Mouse (Mus musculus) ES-E14 (cell line): Measurements from ENCODE around the gene Nap1l1. TPM values are rescaled to one million over a fixed set of nuclear protein-coding genes. Genes with fewer than 3 reads are reported as not detected.

Experiments used
- DNase-seq: peaks from one replicate; pipeline ENCODE4 v3.0.0-alpha.2; 2013; ENCODE audit warnings: low read depth, low spot score
- H3K27ac ChIP-seq: 2 replicates; pipeline ENCODE4 v1.5.1; 2012; ENCODE audit warnings: low read depth, mild to moderate bottlenecking, low read length, moderate library complexity, mixed read lengths; ENCODE audit not compliant: poor library complexity, insufficient read depth, severe bottlenecking
- H3K36me3 ChIP-seq: 2 replicates; pipeline ENCODE4 v1.6.1; 2012; ENCODE audit warnings: mild to moderate bottlenecking, low read length, moderate library complexity, mixed read lengths; ENCODE audit not compliant: control insufficient read depth, poor library complexity, insufficient read depth, severe bottlenecking
- H3K4me1 ChIP-seq, 2 experiments: fragments of 150-350 bp in 1 of 2; sonication (generic) in 1 of 2; 2 replicates each; pipeline ENCODE4 v1.6.1; 2012; ENCODE audit warnings: low read length in 2 of 2, mild to moderate bottlenecking in 1 of 2, mixed read lengths in 1 of 2; ENCODE audit not compliant: control insufficient read depth in 2 of 2, insufficient read depth in 2 of 2, poor library complexity in 1 of 2
- H3K4me3 ChIP-seq, 2 experiments: fragments of 150-350 bp in 1 of 2; sonication (generic) in 1 of 2; 2 replicates each; pipeline ENCODE4 v1.5.1; 2012; ENCODE audit warnings: low read length in 2 of 2, low read depth in 1 of 2, mild to moderate bottlenecking in 1 of 2, mixed read lengths in 1 of 2; ENCODE audit not compliant: insufficient read depth in 1 of 2, poor library complexity in 1 of 2, severe bottlenecking in 1 of 2
- H3K9ac ChIP-seq: 2 replicates; pipeline ENCODE4 v1.6.1; 2012; ENCODE audit warnings: low read depth, mild to moderate bottlenecking, low read length, mixed read lengths; ENCODE audit not compliant: poor library complexity, insufficient read depth, severe bottlenecking
- H3K9me3 ChIP-seq: fragments of 150-350 bp; sonication (generic); 2 replicates; pipeline ENCODE4 v1.6.1; 2012; ENCODE audit warnings: low read depth, mild to moderate bottlenecking, low read length; ENCODE audit not compliant: control insufficient read depth, insufficient read depth
- CHD2 ChIP-seq: IDR thresholded peaks from 2 replicates; pipeline ENCODE4 v1.6.1; 2014; ENCODE audit warnings: mild to moderate bottlenecking, low read depth, low read length, inconsistent platforms
- HCFC1 ChIP-seq: IDR thresholded peaks from 2 replicates; pipeline ENCODE4 v1.6.1; 2012; ENCODE audit warnings: low read length, inconsistent platforms, borderline replicate concordance; ENCODE audit not compliant: insufficient read depth
- MAFK ChIP-seq: IDR thresholded peaks from 2 replicates; pipeline ENCODE4 v1.6.1; 2014; ENCODE audit warnings: mild to moderate bottlenecking, low read depth, low read length, inconsistent platforms; ENCODE audit not compliant: insufficient read depth
- ZC3H11A ChIP-seq: IDR thresholded peaks from 2 replicates; pipeline ENCODE4 v1.6.1; 2012; ENCODE audit warnings: low read depth, mild to moderate bottlenecking, inconsistent platforms, low read length, borderline replicate concordance
- ZNF384 ChIP-seq: IDR thresholded peaks from 2 replicates; pipeline ENCODE4 v1.6.1; 2012; ENCODE audit warnings: low read depth, low read length, inconsistent platforms
- in situ Hi-C, 2 experiments: fragments of 600-800 bp; cut with MboI; formaldehyde crosslinking; loops; one replicate each; pipeline ENCODE4 v1.15.1; 2025; ENCODE audit warnings: low sequenced_read_pairs in 2 of 2, inconsistent platforms in 1 of 2; ENCODE audit not compliant: unreplicated experiment in 2 of 2
- total RNA-seq: library from RNA; depleted of rRNA; stranded (reverse); fragments of 300-350 nt; gene quantifications from 2 replicates; pipeline ENCODE4 v1.2.3, GENCODE M21; 2012

Nap1l1 gene
- total RNA-seq, 1 experiment = 258 TPM

DNA sequence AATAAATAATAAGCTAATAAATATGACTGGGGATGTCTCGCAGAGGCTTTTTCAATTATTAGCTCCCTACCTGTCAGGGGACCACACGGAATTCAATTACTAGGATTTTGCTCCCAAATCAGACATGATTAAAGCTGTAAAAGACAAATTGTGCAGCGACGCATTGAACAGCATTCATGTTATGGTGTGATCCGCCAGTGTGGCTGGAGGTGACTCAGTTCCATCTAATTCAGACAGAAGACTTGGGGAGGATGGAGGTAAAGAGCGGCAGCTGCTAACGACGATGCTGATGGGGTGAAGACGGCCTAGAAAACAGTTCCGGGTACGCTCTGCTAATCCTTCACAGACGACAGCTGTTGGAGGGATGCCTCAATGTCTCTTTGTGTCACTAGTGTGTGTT is 50.9 kb downstream of the Nap1l1 start:
- 0 out of 4 replicates have a peak, but pooled peaks cover 0 to 1% of the 10 kb centered on the region in 2 experiments for H3K4me1 ChIP-seq
- no peak for DNase-seq
- in situ Hi-C loops = no loop called here
- H3K36me3 ChIP-seq = no peaks in the 10 kb centered on the region
- H3K9me3 ChIP-seq = no peaks in the 10 kb centered on the region
- TF ChIP-seq ZC3H11A = no peak
- TF ChIP-seq MAFK = no peak
- TF ChIP-seq CHD2 = no peak
- no peak for TF ChIP-seq ZNF384
- TF ChIP-seq HCFC1 = no peak
- H3K27ac ChIP-seq = no peak overlapping the region
- no peak overlapping the region for H3K9ac ChIP-seq
- H3K4me3 ChIP-seq = no peak overlapping the region

DNA sequence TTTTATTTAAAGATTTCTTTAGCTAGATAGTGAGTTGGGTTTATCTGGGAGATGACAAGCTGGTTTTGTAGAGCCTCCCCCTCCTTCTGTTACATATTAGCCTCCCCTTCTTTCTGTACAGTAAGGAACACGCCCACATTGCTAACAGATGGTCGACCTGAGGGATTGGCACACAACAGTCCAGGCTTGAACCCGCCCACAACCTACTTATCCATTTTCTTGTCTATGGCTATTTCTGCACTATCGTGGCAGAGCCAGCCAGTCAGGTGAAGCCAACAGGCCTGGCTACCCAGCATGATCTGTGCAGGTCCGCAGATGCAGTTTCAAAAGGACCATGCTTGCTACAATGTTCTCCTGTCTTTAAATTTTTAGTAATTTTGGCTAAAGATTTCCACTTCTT is 54.0 kb downstream of the Nap1l1 start:
- no peak overlapping the region for H3K9ac ChIP-seq
- no peak for DNase-seq
- TF ChIP-seq ZC3H11A (no peak), ZNF384 (no peak), MAFK (no peak), HCFC1 (no peak), CHD2 (no peak)
- in situ Hi-C loops = no loop called here
- H3K4me1 ChIP-seq = 0 out of 4 replicates have a peak, but pooled peaks cover 0 to 1% of the 10 kb centered on the region in 2 experiments
- H3K4me3 ChIP-seq = no peak overlapping the region
- no peaks in the 10 kb centered on the region for H3K36me3 ChIP-seq
- H3K9me3 ChIP-seq = no peaks in the 10 kb centered on the region
- no peak overlapping the region for H3K27ac ChIP-seq

DNA sequence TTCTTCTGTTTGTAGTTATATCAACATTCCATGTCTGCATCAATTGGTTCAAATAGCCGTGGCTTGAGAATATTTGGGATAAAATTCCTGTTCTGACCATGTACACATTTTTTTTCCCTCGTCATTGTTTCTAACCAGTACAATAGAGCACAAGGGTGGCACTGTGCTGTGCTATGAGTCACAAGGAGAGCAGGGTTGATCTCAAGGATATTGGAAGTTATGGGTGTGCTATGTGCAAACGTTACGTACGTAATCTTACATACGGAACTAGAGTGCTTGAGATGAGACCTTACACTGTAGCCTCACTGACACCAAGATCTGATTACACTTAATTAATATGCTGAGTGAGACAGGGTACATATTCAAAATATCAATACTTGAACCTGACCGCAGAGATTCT is 54.6 kb downstream of the Nap1l1 start:
- Histone ChIP-seq H3K36me3 (no peaks in the 10 kb centered on the region), H3K27ac (no peak overlapping the region), H3K4me1 (0 out of 4 replicates have a peak, but pooled peaks cover 0 to 1% of the 10 kb centered on the region in 2 experiments), H3K9me3 (no peaks in the 10 kb centered on the region), H3K4me3 (no peak overlapping the region), H3K9ac (no peak overlapping the region)
- TF ChIP-seq ZC3H11A = no peak
- no peak for TF ChIP-seq HCFC1
- in situ Hi-C loops = no loop called here
- no peak for DNase-seq

DNA sequence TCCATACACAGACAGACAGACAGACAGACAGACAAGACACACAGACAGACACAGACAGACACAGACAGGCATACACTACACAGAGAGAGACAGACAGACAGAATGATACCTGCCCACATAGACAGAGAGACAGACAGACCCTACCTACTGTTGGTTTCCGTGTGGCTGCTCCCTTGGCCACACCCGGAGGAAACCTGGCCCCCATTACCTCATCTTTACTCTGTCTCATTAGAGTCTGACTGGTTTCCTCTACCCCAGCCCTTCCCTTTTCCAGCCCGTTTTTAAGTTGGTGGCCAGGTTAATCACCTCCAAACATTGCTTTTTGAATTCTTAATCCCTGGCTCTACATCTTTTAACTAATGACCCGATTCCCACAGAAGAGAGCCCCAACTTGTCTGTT is 55.3 kb downstream of the Nap1l1 start:
- H3K36me3 ChIP-seq = no peaks in the 10 kb centered on the region
- no peak for DNase-seq
- no peak for TF ChIP-seq ZNF384
- no peak for TF ChIP-seq HCFC1
- TF ChIP-seq CHD2 = no peak
- no peak for TF ChIP-seq MAFK
- TF ChIP-seq ZC3H11A = no peak
- no peak overlapping the region for H3K9ac ChIP-seq
- H3K4me1 ChIP-seq = 0 out of 4 replicates have a peak, but pooled peaks cover 0 to 1% of the 10 kb centered on the region in 2 experiments
- no peak overlapping the region for H3K4me3 ChIP-seq
- H3K27ac ChIP-seq = no peak overlapping the region
- no peaks in the 10 kb centered on the region for H3K9me3 ChIP-seq
- in situ Hi-C loops = no loop called here

DNA sequence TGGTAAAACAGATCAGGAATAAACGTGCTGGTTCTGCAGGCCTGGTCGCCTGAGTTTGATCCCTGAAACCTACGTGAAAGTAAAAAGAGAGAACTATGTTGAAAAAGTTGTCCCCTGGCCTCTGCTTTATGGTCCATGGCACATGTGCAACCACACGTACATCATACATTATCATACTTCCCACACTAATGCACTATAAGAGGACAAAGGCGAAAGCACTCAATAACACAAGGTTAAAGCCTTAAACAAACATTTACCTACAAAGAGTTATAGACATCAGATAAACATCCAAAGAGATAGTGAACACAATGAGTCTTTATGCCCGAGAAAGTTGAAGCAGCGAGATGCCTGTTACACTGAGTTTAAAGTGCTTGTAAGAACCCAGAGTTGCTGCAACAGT is 57.4 kb downstream of the Nap1l1 start:
- H3K36me3 ChIP-seq = no peaks in the 10 kb centered on the region
- H3K4me1 ChIP-seq = 0 out of 4 replicates have a peak, but pooled peaks cover 0 to 1% of the 10 kb centered on the region in 2 experiments
- DNase-seq = no peak
- no peak overlapping the region for H3K9ac ChIP-seq
- no peak overlapping the region for H3K27ac ChIP-seq
- no peak overlapping the region for H3K4me3 ChIP-seq
- TF ChIP-seq HCFC1 (no peak), CHD2 (no peak), MAFK (no peak), ZNF384 (no peak), ZC3H11A (no peak)
- no peaks in the 10 kb centered on the region for H3K9me3 ChIP-seq
- in situ Hi-C loops = no loop called here
